Mouse (Mus musculus) kidney, embryonic 14.5 days (tissue): ENCODE data around the gene Aspn. TPM values are rescaled to one million over a fixed set of nuclear protein-coding genes. Genes with fewer than 3 reads are reported as not detected.
A peak's percentile ranks its signal among the peaks of the same experiment; 100 is the strongest.

Experiments used
- ATAC-seq: fragments of 200-750 bp; cut with Nextera tagmentation; 2 replicates; pipeline ENCODE4 v1.8.0; 2017; ENCODE audit warnings: moderate number of reproducible peaks, mild to moderate bottlenecking, moderate TSS enrichment, moderate library complexity; ENCODE audit not compliant: low FRiP score, low TSS enrichment
- H3K27ac ChIP-seq: fragments of 300-500 bp; sonication (generic); 2 replicates; pipeline ENCODE4 v1.5.1; 2014; ENCODE audit warnings: low read depth, mild to moderate bottlenecking, low read length, moderate library complexity, mixed read lengths
- H3K27me3 ChIP-seq: fragments of 300-500 bp; sonication (generic); 2 replicates; pipeline ENCODE4 v1.6.1; 2014; ENCODE audit warnings: mild to moderate bottlenecking, low read length; ENCODE audit not compliant: control insufficient read depth, insufficient read depth
- H3K36me3 ChIP-seq: fragments of 300-500 bp; sonication (generic); 2 replicates; pipeline ENCODE4 v1.6.1; 2014; ENCODE audit warnings: low read length, mixed read lengths; ENCODE audit not compliant: control insufficient read depth, insufficient read depth
- H3K4me1 ChIP-seq: fragments of 300-500 bp; sonication (generic); 2 replicates; pipeline ENCODE4 v1.6.1; 2014; ENCODE audit warnings: low read length, mixed read lengths; ENCODE audit not compliant: control insufficient read depth, insufficient read depth
- H3K4me2 ChIP-seq: fragments of 300-500 bp; sonication (generic); replicated peaks from 2 replicates; pipeline ENCODE4 v1.6.1; 2014; ENCODE audit warnings: low read depth, mild to moderate bottlenecking, low read length
- H3K4me3 ChIP-seq: fragments of 300-500 bp; sonication (generic); 2 replicates; pipeline ENCODE4 v1.5.1; 2014; ENCODE audit warnings: mild to moderate bottlenecking, low read length
- H3K9ac ChIP-seq: fragments of 300-500 bp; sonication (generic); 2 replicates; pipeline ENCODE4 v1.6.1; 2014; ENCODE audit warnings: low read depth, mild to moderate bottlenecking, low read length, moderate library complexity
- H3K9me3 ChIP-seq: fragments of 300-500 bp; sonication (generic); 2 replicates; pipeline ENCODE4 v1.6.1; 2016; ENCODE audit warnings: low read length; ENCODE audit not compliant: control insufficient read depth
- WGBS: fragments of 180-500 bp; shearing (Covaris S2); extraction: QIAGEN DNeasy Blood & Tissue Kit; methylation state at CpG from one replicate; pipeline ENCODE4 v1.1.7; 2014; 5-methylcytosine and 5-hydroxymethylcytosine counted together
- polyA plus RNA-seq: library from polyadenylated mRNA; unstranded; fragments of >200 nt; fragmentation: Nextera tagmentation; extraction: Ambion mirVana; gene quantifications from 2 replicates; pipeline ENCODE4 v1.2.1, GENCODE M21; 2014

The Aspn gene
- polyA plus RNA-seq, 1 experiment from 2014 or later, result 3.7 TPM

- Histone ChIP-seq H3K27ac (no peak overlapping the region), H3K4me1 (no peaks in the 10 kb centered on the region), H3K4me3 (no peak overlapping the region), H3K9ac (no peak overlapping the region), H3K36me3 (no peaks in the 10 kb centered on the region), H3K27me3 (no peaks in the 10 kb centered on the region), H3K4me2 (no peak overlapping the region), H3K9me3 (no peaks in the 10 kb centered on the region)
- 70% methylated on average over 3 of the region's 3 CpGs for WGBS
- ATAC-seq, result no peak
These were observed 1.4 kb downstream of the Aspn start for GRCm38 (mm10) chr13:49545646-49546045.

- no peak for ATAC-seq
- Histone ChIP-seq H3K4me3 (no peak overlapping the region), H3K9ac (no peak overlapping the region), H3K36me3 (no peaks in the 10 kb centered on the region), H3K27ac (peak overlapping the region; percentile 7; the same call in 1 of the 2 replicates), H3K9me3 (no peaks in the 10 kb centered on the region), H3K4me2 (no peak overlapping the region), H3K4me1 (no peaks in the 10 kb centered on the region), H3K27me3 (no peaks in the 10 kb centered on the region)
- 63% methylated on average over 1 of the region's 1 CpGs for WGBS
These were observed 2.3 kb downstream of the Aspn start for GRCm38 (mm10) chr13:49546517-49546916.

GRCm38 (mm10) chr13:49547563-49548150 is 3.4 kb downstream of the Aspn start:
- Histone ChIP-seq H3K4me3 (no peak overlapping the region), H3K27ac (no peak overlapping the region; the same call in 1 of the 2 replicates), H3K27me3 (no peaks in the 10 kb centered on the region), H3K4me1 (no peaks in the 10 kb centered on the region), H3K36me3 (no peaks in the 10 kb centered on the region), H3K9me3 (no peaks in the 10 kb centered on the region), H3K4me2 (no peak overlapping the region), H3K9ac (no peak overlapping the region)
- 87% methylated on average over 1 of the region's 1 CpGs for WGBS
- ATAC-seq, result no peak

- no peak overlapping the region for H3K9ac ChIP-seq
- H3K9me3 ChIP-seq, result no peaks in the 10 kb centered on the region
- H3K27ac ChIP-seq, result no peak overlapping the region
- no peak overlapping the region for H3K4me3 ChIP-seq
- no peak overlapping the region for H3K4me2 ChIP-seq
- no peak for ATAC-seq
- no peaks in the 10 kb centered on the region for H3K36me3 ChIP-seq
- WGBS, result 98% methylated on average over 3 of the region's 3 CpGs
- no peaks in the 10 kb centered on the region for H3K27me3 ChIP-seq
- no peaks in the 10 kb centered on the region for H3K4me1 ChIP-seq
These were observed 5.4 kb downstream of the Aspn start for GRCm38 (mm10) chr13:49549616-49550015.

DNA sequence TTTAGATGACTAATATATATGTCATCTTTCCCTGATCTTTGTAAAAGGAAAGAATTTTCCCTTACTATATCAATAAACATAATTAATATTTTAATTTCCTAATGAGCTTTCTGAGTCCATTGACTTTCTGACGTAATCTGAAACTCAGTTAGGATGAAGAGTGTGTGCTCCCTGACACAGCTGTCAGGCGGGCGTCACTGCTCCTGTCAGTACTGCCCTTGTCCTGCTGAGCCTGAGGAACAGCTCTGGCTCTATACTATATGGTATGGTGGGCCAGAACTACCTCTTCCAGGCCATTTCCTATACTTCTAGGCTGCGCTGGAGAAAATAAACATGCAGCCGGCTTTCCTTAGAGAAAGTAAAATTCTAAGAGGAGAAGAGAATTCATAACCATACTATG is 10.3 kb downstream of the Aspn start:
- H3K4me3 ChIP-seq, result no peak overlapping the region
- H3K27me3 ChIP-seq, result no peaks in the 10 kb centered on the region
- H3K9me3 ChIP-seq, result no peaks in the 10 kb centered on the region
- no peak overlapping the region for H3K27ac ChIP-seq
- no peak overlapping the region for H3K9ac ChIP-seq
- no peak for ATAC-seq
- no peaks in the 10 kb centered on the region for H3K36me3 ChIP-seq
- H3K4me1 ChIP-seq, result no peaks in the 10 kb centered on the region
- 84% methylated on average over 5 of the region's 5 CpGs for WGBS
- H3K4me2 ChIP-seq, result no peak overlapping the region

DNA sequence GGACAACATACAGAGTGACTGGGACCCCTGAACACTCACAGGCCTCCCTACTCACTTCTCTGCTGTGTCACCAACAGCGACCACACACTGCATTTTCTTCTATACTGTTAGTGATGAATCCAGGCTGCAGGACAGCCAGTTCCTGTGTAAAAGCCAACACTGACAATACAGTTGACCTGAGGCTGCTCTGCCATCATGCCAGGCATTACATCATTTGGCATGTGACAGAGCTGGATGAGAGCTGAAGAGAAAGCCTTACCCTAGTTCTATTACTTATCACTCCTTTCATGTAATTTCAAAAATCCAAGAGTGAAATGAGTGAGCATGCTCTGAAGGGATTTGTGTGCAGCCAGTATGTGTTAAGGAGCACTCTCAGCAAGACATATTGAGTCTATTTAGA is 12.0 kb downstream of the Aspn start:
- 81% methylated on average over 1 of the region's 1 CpGs for WGBS

DNA sequence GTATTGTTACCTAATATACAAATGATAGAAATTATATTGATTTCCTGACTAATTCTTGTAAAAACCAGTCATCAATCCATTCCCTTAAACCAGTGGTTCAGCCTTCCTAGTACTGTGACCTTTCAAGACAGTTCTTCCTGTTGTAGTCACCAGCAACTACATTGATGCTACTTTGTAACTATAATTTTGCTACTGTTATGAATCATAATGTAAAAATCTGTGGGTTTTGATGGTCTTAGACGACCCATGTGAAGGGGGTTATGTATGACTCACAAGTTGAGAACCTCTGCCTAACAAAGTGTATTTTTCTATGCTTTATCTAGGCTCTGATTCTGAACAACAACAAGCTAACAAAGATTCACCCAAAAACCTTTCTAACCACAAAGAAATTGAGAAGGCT is 12.7 kb downstream of the Aspn start:
- no peak overlapping the region for H3K27ac ChIP-seq
- no peak overlapping the region for H3K9ac ChIP-seq
- H3K4me2 ChIP-seq, result no peak overlapping the region
- WGBS, result 70% methylated on average over 1 of the region's 1 CpGs
- no peaks in the 10 kb centered on the region for H3K36me3 ChIP-seq
- H3K9me3 ChIP-seq, result no peaks in the 10 kb centered on the region
- no peak overlapping the region for H3K4me3 ChIP-seq
- H3K4me1 ChIP-seq, result no peaks in the 10 kb centered on the region
- no peak for ATAC-seq
- no peaks in the 10 kb centered on the region for H3K27me3 ChIP-seq

More for the DNA sequence above, 12.0 kb downstream of the Aspn start:
- H3K9me3 ChIP-seq, result no peaks in the 10 kb centered on the region
- no peak overlapping the region for H3K4me2 ChIP-seq
- H3K27ac ChIP-seq, result no peak overlapping the region
- H3K27me3 ChIP-seq, result no peaks in the 10 kb centered on the region
- no peaks in the 10 kb centered on the region for H3K4me1 ChIP-seq
- H3K36me3 ChIP-seq, result no peaks in the 10 kb centered on the region
- ATAC-seq, result no peak
- H3K9ac ChIP-seq, result no peak overlapping the region
- no peak overlapping the region for H3K4me3 ChIP-seq

- H3K4me2 ChIP-seq, result no peak overlapping the region
- ATAC-seq, result no peak
- H3K4me1 ChIP-seq, result no peaks in the 10 kb centered on the region
- H3K4me3 ChIP-seq, result no peak overlapping the region
- H3K27me3 ChIP-seq, result no peaks in the 10 kb centered on the region
- no peaks in the 10 kb centered on the region for H3K9me3 ChIP-seq
- WGBS, result 41% methylated on average over 2 of the region's 2 CpGs
- H3K27ac ChIP-seq, result no peak overlapping the region
- no peaks in the 10 kb centered on the region for H3K36me3 ChIP-seq
- H3K9ac ChIP-seq, result no peak overlapping the region
These were observed 14.9 kb downstream of the Aspn start for GRCm38 (mm10) chr13:49559185-49559584.

DNA sequence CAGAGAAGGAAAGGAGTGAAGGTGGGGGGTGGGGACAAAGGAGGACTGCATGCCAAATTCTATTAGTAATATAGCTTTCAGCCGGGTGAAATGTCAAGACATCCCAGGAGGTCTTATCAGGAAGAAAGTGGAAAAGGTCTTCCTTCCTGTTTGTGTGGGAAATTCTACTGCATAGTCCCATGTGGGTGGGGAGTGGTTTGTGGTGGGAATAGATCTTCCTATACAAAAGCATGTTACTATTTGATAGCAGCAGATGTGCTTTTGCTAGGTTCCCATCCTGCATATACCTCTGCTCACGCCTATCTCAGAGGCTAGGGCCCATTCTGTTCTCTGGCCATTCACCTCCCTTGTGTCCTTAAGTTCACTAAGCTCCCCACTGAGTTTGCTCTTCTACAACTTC is 16.6 kb downstream of the Aspn start:
- H3K4me1 ChIP-seq, result no peaks in the 10 kb centered on the region
- no peak overlapping the region for H3K27ac ChIP-seq
- no peak overlapping the region for H3K4me3 ChIP-seq
- ATAC-seq, result no peak
- 67% methylated on average over 2 of the region's 2 CpGs for WGBS
- no peaks in the 10 kb centered on the region for H3K27me3 ChIP-seq
- H3K9ac ChIP-seq, result no peak overlapping the region
- no peaks in the 10 kb centered on the region for H3K9me3 ChIP-seq
- no peaks in the 10 kb centered on the region for H3K36me3 ChIP-seq
- no peak overlapping the region for H3K4me2 ChIP-seq
